ENCODE assay signal across 15 mouse cellular contexts in genomic region chr4:152465116-152465515, GRCm38 (mm10). TPM values are rescaled to one million over a fixed set of nuclear protein-coding genes. Genes with fewer than 3 reads are reported as not detected.
DNase-seq lines count a peak whose midpoint lies in the region; ATAC-seq and TF ChIP-seq lines count a peak whose summit lies in the region.
"Had no signal": no experiment of that assay in that cellular context is flagged by ENCODE, and none has a peak within 500 bp of the region (broad histone marks: within the 10 kb centered on the region; RNA-seq: fewer than 3 reads in every experiment).

No protein-coding gene starts in this region.

- H3K9me3 ChIP-seq in forebrain, embryonic 11.5 days (ENCODE audit: control insufficient read depth, low read length): no peaks in the 10 kb centered on the region
- no peaks in the 10 kb centered on the region for H3K9me3 ChIP-seq in hindbrain, embryonic 15.5 days
- no peaks in the 10 kb centered on the region for H3K9me3 ChIP-seq in heart, embryonic 11.5 days (replicated peaks; ENCODE audit: control insufficient read depth, low read length)
- H3K9me3 ChIP-seq in heart, embryonic 10.5 days: no peaks in the 10 kb centered on the region

- TF ChIP-seq CTCF in brain, embryonic 14.5 days (IDR thresholded peaks at IDR 0.05; ENCODE audit: borderline replicate concordance, extremely low read depth, insufficient read depth, insufficient read length): no peak

- WGBS in forebrain, embryonic 11.5 days: 10% methylated on average over 8 of the region's 8 CpGs
- 26% methylated on average over 8 of the region's 8 CpGs for WGBS in hindbrain, embryonic 15.5 days
- 33% methylated on average over 8 of the region's 8 CpGs for WGBS in heart, embryonic 11.5 days (ENCODE audit: insufficient replicate concordance)
- 39% methylated on average over 8 of the region's 8 CpGs for WGBS in heart, embryonic 10.5 days

- H3K79me2 ChIP-seq in myocyte (ENCODE audit: control insufficient read depth, insufficient read depth): no peaks in the 10 kb centered on the region

- TF ChIP-seq POLR2A in brain, embryonic 14.5 days (IDR thresholded peaks at IDR 0.05; ENCODE audit: borderline replicate concordance, extremely low read depth, insufficient read depth, insufficient read length, poor library complexity, severe bottlenecking): peak; percentile 18; the same call in 1 of the 2 replicates
- no peak for TF ChIP-seq POLR2A in myocyte (IDR thresholded peaks at IDR 0.05; ENCODE audit: insufficient read length, low read depth)

- DNase-seq in brain, embryonic 14.5 days (ENCODE audit: low read depth): peak; percentile 85
- DNase-seq in forebrain, embryonic 11.5 days (ENCODE audit: low spot score): peak; percentile 62
- no peak for DNase-seq in thymus, adult 18-20 months
- DNase-seq in heart, embryonic 10.5 days (ENCODE audit: low spot score): no peak
- DNase-seq: adrenal gland, adult 8-10 months; gastrocnemius, postnatal 36 days; heart, postnatal 4 days; layer of hippocampus, postnatal 36 days; thymus, postnatal 25 days had no signal

- no peaks in the 10 kb centered on the region for H3K27me3 ChIP-seq in forebrain, embryonic 11.5 days (ENCODE audit: control insufficient read depth, insufficient read depth, low read length)
- H3K27me3 ChIP-seq in hindbrain, embryonic 15.5 days: no peaks in the 10 kb centered on the region
- no peaks in the 10 kb centered on the region for H3K27me3 ChIP-seq in myocyte (ENCODE audit: control insufficient read depth, insufficient read depth, insufficient read length)
- H3K27me3 ChIP-seq in heart, embryonic 11.5 days (ENCODE audit: control insufficient read depth, insufficient read depth, low read length): no peaks in the 10 kb centered on the region
- peaks cover 16% of the 10 kb centered on the region for H3K27me3 ChIP-seq in heart, embryonic 10.5 days (ENCODE audit: insufficient read depth, poor library complexity, severe bottlenecking)

- peaks cover 2% of the 10 kb centered on the region; the same call in 1 of the 2 replicates for H3K4me1 ChIP-seq in forebrain, embryonic 11.5 days (replicated peaks; ENCODE audit: control insufficient read depth, insufficient read depth, low read length)
- peaks cover 5% of the 10 kb centered on the region; the same call in 1 of the 2 replicates for H3K4me1 ChIP-seq in hindbrain, embryonic 15.5 days (replicated peaks)
- peaks cover 21% of the 10 kb centered on the region for H3K4me1 ChIP-seq in heart, embryonic 11.5 days (ENCODE audit: control insufficient read depth, insufficient read depth, low read length)
- H3K4me1 ChIP-seq in heart, embryonic 10.5 days: peaks cover 37% of the 10 kb centered on the region

- H3ac ChIP-seq in myocyte (ENCODE audit: control insufficient read depth, insufficient read length): no peak overlapping the region

- peak; percentile 67 for ATAC-seq in forebrain, embryonic 11.5 days (replicated peaks; ENCODE audit: low FRiP score)
- ATAC-seq in hindbrain, embryonic 15.5 days (ENCODE audit: low FRiP score, low read depth): 0 out of 2 replicates have a peak, but pooled peaks have one; percentile 31
- no peak for ATAC-seq in heart, embryonic 11.5 days (replicated peaks; ENCODE audit: insufficient number of reproducible peaks, low FRiP score, low TSS enrichment)
- ATAC-seq: lung, postnatal 0 days had no signal

- H3K9ac ChIP-seq in forebrain, embryonic 11.5 days (ENCODE audit: low read length): peak overlapping the region; percentile 43; the same call in 1 of the 2 replicates
- no peak overlapping the region for H3K9ac ChIP-seq in hindbrain, embryonic 15.5 days
- H3K9ac ChIP-seq in heart, embryonic 11.5 days (ENCODE audit: low read depth, low read length): no peak overlapping the region

- H3K27ac ChIP-seq in forebrain, embryonic 11.5 days (ENCODE audit: low read depth, low read length): peak overlapping the region; percentile 7; the same call in 1 of the 2 replicates
- H3K27ac ChIP-seq in hindbrain, embryonic 15.5 days (replicated peaks): 0 out of 2 replicates have a peak overlapping the region, but pooled peaks have one; percentile 40
- no peak overlapping the region for H3K27ac ChIP-seq in heart, embryonic 11.5 days (ENCODE audit: low read depth, low read length)
- H3K27ac ChIP-seq in heart, embryonic 10.5 days: no peak overlapping the region
- H3K27ac ChIP-seq: kidney, postnatal 0 days had no signal

- H3K36me3 ChIP-seq in forebrain, embryonic 11.5 days (ENCODE audit: control insufficient read depth, insufficient read depth, low read length): no peaks in the 10 kb centered on the region
- no peaks in the 10 kb centered on the region for H3K36me3 ChIP-seq in hindbrain, embryonic 15.5 days
- H3K36me3 ChIP-seq in myocyte (ENCODE audit: control insufficient read depth, insufficient read depth): no peaks in the 10 kb centered on the region
- H3K36me3 ChIP-seq in heart, embryonic 11.5 days (ENCODE audit: control insufficient read depth, insufficient read depth, low read length): no peaks in the 10 kb centered on the region
- H3K36me3 ChIP-seq in heart, embryonic 10.5 days: no peaks in the 10 kb centered on the region

- H3K4me2 ChIP-seq in forebrain, embryonic 11.5 days (ENCODE audit: low read depth, low read length, severe bottlenecking): no peak overlapping the region
- H3K4me2 ChIP-seq in hindbrain, embryonic 15.5 days: no peak overlapping the region
- no peak overlapping the region for H3K4me2 ChIP-seq in myocyte (ENCODE audit: low read depth)
- no peak overlapping the region for H3K4me2 ChIP-seq in heart, embryonic 11.5 days
- H3K4me2 ChIP-seq: liver, embryonic 11.5 days had no signal

- no peak overlapping the region for H3K4me3 ChIP-seq in forebrain, embryonic 11.5 days (ENCODE audit: low read depth, low read length)
- no peak overlapping the region for H3K4me3 ChIP-seq in hindbrain, embryonic 15.5 days
- H3K4me3 ChIP-seq in myocyte: no peak overlapping the region
- H3K4me3 ChIP-seq in heart, embryonic 11.5 days (ENCODE audit: low read depth, low read length): no peak overlapping the region
- H3K4me3 ChIP-seq in heart, embryonic 10.5 days: no peak overlapping the region

TF ChIP-seq in myocyte, 11 proteins besides CTCF, POLR2A, EP300 and RAD21:
- peak; percentile 50 for TF ChIP-seq USF1 (IDR thresholded peaks at IDR 0.05; ENCODE audit: low read depth)
- no peak for TF ChIP-seq MAX (IDR thresholded peaks at IDR 0.05; ENCODE audit: low read depth)
TF ChIP-seq in myocyte: peak in this region for 1.

RNA-seq across cellular contexts. Expression of gene Nphp4, which starts 11.4 kb away (rescaled TPM):
- 7.9 and 10.0 TPM in 2 replicates for polyA plus RNA-seq in brain, embryonic 14.5 days (2012; rRNA removed)
- 5.9 and 7.6 TPM in 2 replicates for polyA plus RNA-seq in forebrain, embryonic 11.5 days (2014; fragmentation: Nextera tagmentation; extraction: Ambion mirVana)
- 6.1 and 6.2 TPM in 2 replicates for polyA plus RNA-seq in hindbrain, embryonic 15.5 days (2015; fragmentation: Nextera tagmentation; extraction: Ambion mirVana)
- polyA plus RNA-seq in myocyte (2012; fragmentation: generic; extraction: Trizol): 2.3 TPM
- 1.7 and 1.9 TPM in 2 replicates for polyA plus RNA-seq in heart, embryonic 11.5 days (2014; fragmentation: Nextera tagmentation; extraction: Ambion mirVana)
- 3.2 and 3.7 TPM in 2 replicates for polyA plus RNA-seq in heart, embryonic 10.5 days (2016; fragmentation: Nextera tagmentation; extraction: Ambion mirVana)

RNA-seq across cellular contexts. Expression of gene Kcnab2, which starts 12.6 kb away (rescaled TPM):
- polyA plus RNA-seq in brain, embryonic 14.5 days (2012; rRNA removed): 8.5 and 15.5 TPM in 2 replicates
- 10.5 and 13.2 TPM in 2 replicates for polyA plus RNA-seq in forebrain, embryonic 11.5 days (2014; fragmentation: Nextera tagmentation; extraction: Ambion mirVana)
- 30.8 and 34.5 TPM in 2 replicates for polyA plus RNA-seq in hindbrain, embryonic 15.5 days (2015; fragmentation: Nextera tagmentation; extraction: Ambion mirVana)
- 14.6 TPM for polyA plus RNA-seq in myocyte (2012; fragmentation: generic; extraction: Trizol)
- polyA plus RNA-seq in heart, embryonic 11.5 days (2014; fragmentation: Nextera tagmentation; extraction: Ambion mirVana): 2.2 and 3.5 TPM in 2 replicates
- 4.2 and 4.8 TPM in 2 replicates for polyA plus RNA-seq in heart, embryonic 10.5 days (2016; fragmentation: Nextera tagmentation; extraction: Ambion mirVana)

Comparison
In these comparisons a context has a peak if more than half of its experiments do, and no peak if none do; other contexts are left out.
1. DNase-seq: peak in brain, embryonic 14.5 days (single experiment) and forebrain, embryonic 11.5 days (single experiment); none in thymus, adult 18-20 months (0 of 2) and heart, embryonic 10.5 days (single experiment).
2. H3K27ac ChIP-seq: peak in forebrain, embryonic 11.5 days (single experiment) and hindbrain, embryonic 15.5 days (single experiment); none in heart, embryonic 11.5 days (single experiment) and heart, embryonic 10.5 days (single experiment).